Mouse (Mus musculus) fat pad, adult 2 months (tissue): ENCODE results near the gene Aoc3.
"Not testable (repeated sequence)": the region's sequence is repeated elsewhere in the genome, so short reads cannot be mapped to it uniquely, and the experiment has no call there.

Experiments
- DNase-seq: peaks from one replicate; pipeline ENCODE4 v3.0.0-alpha.2; 2011; ENCODE audit warnings: low read depth, low spot score; ENCODE audit errors: extremely low read depth

Aoc3 gene

GRCm38 (mm10) chr11:101326147-101326546 lies 4.3 kb upstream of the Aoc3 start:
- no peak for DNase-seq

- DNase-seq: no peak
Measured at GRCm38 (mm10) chr11:101327311-101327710, 3.1 kb upstream of the Aoc3 start.

GRCm38 (mm10) chr11:101328941-101329635 lies 1.3 kb upstream of the Aoc3 start:
- no peak for DNase-seq

- DNase-seq: not testable (repeated sequence)
Measured at GRCm38 (mm10) chr11:101330961-101331360, 556 bp downstream of the Aoc3 start.

- no peak for DNase-seq
Measured at GRCm38 (mm10) chr11:101332537-101332936, 2.1 kb downstream of the Aoc3 start.

- DNase-seq: no peak
Measured at GRCm38 (mm10) chr11:101334023-101334422, 3.6 kb downstream of the Aoc3 start.

GRCm38 (mm10) chr11:101334516-101334915 lies 4.1 kb downstream of the Aoc3 start:
- DNase-seq: no peak

- no peak for DNase-seq
Measured at GRCm38 (mm10) chr11:101335685-101336084, 5.3 kb downstream of the Aoc3 start.

- DNase-seq: no peak
Measured at GRCm38 (mm10) chr11:101338123-101338760, 7.8 kb downstream of the Aoc3 start.

- DNase-seq: no peak
Measured at GRCm38 (mm10) chr11:101347083-101347775, 16.8 kb downstream of the Aoc3 start.

GRCm38 (mm10) chr11:101348774-101349173 lies 18.4 kb downstream of the Aoc3 start:
- no peak for DNase-seq

GRCm38 (mm10) chr11:101349216-101349615 lies 18.8 kb downstream of the Aoc3 start:
- no peak for DNase-seq

GRCm38 (mm10) chr11:101351100-101351720 lies 20.8 kb downstream of the Aoc3 start:
- DNase-seq: no peak

- no peak for DNase-seq
Measured at GRCm38 (mm10) chr11:101351721-101352111, 21.3 kb downstream of the Aoc3 start.

GRCm38 (mm10) chr11:101353436-101353835 lies 23.0 kb downstream of the Aoc3 start:
- no peak for DNase-seq

GRCm38 (mm10) chr11:101354438-101355010 lies 24.1 kb downstream of the Aoc3 start:
- DNase-seq: no peak

GRCm38 (mm10) chr11:101355916-101356315 lies 25.5 kb downstream of the Aoc3 start:
- DNase-seq: no peak

- no peak for DNase-seq
Measured at GRCm38 (mm10) chr11:101357505-101358182, 27.2 kb downstream of the Aoc3 start.

GRCm38 (mm10) chr11:101359776-101360175 lies 29.4 kb downstream of the Aoc3 start:
- no peak for DNase-seq

- DNase-seq: no peak
Measured at GRCm38 (mm10) chr11:101360651-101361113, 30.3 kb downstream of the Aoc3 start.

- DNase-seq: no peak
Measured at GRCm38 (mm10) chr11:101364531-101364931, 34.1 kb downstream of the Aoc3 start.
